Mouse (Mus musculus) lung, postnatal 10 days (tissue): ENCODE results near the gene Slitrk1.

ENCODE experiments used
- DNase-seq: peaks from one replicate; pipeline ENCODE4 v3.0.0; 2021

Slitrk1 gene

GRCm38 (mm10) chr14:108913714-108914263, at the start of gene Slitrk1:
Gene Slitrk1, minus strand, starts transcription at chr14:108914158.
- peak; percentile 48 for DNase-seq

DNA sequence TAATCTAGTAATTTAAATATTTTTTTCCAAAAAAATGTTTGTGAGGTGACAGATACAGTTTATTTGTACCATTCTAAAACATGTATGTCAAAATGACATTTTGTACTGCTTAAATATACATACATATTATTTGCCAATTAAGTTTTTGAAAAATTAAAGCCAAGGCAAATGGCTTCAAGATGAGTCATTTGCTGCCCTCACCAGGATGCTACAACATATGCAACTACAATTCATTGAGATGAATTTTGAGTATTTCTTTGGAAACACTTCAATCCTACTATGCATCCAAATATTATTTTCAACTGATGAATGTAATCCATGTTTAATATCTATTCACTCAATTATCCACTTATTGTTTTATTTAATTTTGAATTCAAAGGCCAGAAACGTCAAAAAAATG, 21.8 kb upstream of the Slitrk1 start:
- DNase-seq, result no peak

- no peak for DNase-seq
These were observed 378 bp upstream of the Slitrk1 start for GRCm38 (mm10) chr14:108914336-108914735.

GRCm38 (mm10) chr14:108912876-108913490, 975 bp downstream of the Slitrk1 start:
- no peak for DNase-seq

GRCm38 (mm10) chr14:108912021-108912875, 1.7 kb downstream of the Slitrk1 start:
- DNase-seq, result no peak

DNA sequence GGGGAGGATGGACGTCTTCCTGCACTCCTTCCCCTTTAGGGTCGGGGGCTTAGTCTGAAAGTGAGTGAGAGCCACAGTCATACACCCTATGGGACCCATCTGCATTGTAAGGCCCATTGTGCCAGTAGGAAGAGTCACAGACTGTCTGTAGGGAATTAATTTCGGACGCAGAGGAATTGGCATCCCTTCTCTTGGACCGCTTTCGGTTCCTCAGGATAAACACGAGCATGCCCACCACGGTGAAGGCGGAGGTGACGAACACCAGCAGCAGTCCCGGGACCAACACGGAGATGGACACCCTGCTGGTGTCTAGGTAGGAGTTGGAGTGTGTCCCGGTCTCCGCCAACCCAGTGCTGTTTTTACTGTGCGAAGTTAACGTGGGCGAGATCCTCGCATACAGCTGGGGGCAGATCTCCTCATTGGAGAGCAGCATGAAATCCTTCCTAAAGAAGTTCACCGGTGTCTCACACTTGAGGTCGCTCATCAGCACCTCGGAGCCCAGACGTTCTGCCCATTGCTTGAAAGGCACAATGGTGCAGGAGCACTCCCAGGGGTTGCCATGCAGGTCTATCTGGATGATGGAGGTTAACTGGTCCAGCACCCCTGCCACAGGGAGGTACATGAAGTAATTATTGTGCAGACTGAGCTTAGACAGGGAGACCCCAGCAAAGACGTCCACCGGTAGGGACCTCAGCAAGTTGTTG, 2.7 kb downstream of the Slitrk1 start:
- no peak for DNase-seq

DNA sequence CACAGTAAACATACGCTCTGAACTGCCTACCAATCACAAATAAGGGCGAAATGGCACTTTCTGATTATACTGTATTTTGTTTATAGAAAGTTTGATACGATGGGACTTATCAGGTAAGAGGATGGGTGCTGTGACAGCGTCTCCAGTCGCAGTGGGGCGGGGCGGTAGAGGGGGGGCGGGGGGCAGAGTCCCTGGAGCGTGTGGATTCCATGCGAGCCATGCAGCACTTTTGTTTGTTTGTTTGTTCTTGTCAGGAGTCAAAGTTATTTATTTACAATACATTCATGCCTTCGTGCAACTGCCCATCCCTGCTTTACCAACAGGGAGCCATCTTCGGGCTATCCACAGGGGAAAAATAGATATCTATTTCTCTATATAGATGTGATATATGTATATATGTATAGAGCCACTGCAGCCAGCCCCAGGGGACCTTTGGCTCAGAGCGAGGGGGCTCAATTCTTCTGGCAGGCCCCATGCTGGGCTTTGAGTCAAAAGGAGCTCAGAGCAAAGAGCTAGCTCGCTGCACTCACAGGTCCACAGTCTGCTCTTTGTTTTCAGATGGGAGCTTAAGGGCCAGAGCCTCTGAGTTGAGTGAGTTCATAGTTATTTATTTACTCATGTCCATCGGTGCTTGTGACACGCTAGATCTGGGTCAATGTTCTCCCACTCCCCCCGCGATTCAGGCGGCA, 3.4 kb downstream of the Slitrk1 start:
- DNase-seq, result no peak

DNA sequence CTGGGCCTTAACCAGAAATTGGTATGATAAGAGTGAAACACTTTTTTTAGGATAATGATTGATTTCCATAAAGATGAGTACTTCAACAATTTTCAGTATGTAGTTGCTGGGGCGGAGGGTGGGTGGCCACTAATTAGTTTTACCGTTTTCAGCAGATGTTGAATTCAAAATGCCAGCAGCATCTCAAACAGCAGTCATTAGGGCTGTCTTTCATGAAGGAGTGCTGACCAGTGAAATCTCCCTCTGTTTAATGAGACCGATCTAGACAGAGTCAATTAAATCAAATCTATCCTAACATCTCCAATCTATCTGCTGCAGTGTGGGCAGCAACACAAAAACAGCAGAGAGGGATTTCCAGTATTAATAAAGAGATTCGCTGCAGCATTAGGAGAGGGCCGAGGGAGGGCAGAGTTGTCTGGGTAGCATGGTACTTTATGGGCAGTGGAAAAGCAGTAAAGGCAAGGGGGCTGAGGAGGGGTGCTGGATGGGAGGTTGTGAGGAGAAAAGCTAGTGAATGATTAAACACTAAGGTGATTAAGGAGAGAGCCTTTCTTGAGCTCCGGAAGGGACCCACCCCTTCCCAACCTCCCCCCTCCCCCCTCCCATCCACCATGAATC, 4.5 kb downstream of the Slitrk1 start:
- no peak for DNase-seq

DNA sequence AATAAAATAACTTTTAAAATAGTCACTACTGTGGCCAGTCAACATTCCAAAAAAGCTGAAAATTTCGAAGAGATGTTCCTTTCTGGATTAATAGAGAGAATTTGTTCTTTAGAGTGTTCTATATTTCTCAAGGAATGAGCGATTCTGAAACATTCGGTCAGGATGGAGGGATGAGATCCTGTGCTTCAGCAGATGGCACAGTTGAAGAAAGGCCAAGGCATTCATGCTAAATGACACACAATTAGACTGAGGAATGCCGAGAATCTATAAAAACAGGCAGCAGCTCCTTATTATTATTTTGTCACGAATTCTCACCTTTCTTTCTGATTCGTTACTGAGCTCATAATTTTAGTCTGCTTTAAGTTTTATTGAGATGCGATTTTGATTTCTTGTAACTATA, 15.4 kb downstream of the Slitrk1 start:
- DNase-seq, result no peak

DNA sequence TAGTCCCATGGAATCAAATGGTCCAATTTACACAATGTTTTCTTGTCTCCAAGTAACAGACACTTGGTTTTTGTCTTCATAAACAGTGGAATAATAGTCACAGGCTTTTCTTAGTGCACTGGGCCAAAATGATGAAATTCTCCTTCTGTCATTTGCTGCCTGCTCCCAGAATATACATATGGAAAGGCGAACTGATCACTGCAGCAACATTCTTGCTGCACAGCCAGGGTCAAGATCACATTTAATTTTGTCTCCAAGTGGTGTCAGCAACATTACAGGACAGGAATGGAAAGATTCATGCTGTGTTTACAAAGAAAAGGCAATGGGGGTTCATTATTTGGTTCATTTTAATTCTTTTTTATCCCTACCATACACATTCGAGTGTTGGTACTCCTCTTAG, 18.5 kb downstream of the Slitrk1 start:
- DNase-seq, result no peak

DNA sequence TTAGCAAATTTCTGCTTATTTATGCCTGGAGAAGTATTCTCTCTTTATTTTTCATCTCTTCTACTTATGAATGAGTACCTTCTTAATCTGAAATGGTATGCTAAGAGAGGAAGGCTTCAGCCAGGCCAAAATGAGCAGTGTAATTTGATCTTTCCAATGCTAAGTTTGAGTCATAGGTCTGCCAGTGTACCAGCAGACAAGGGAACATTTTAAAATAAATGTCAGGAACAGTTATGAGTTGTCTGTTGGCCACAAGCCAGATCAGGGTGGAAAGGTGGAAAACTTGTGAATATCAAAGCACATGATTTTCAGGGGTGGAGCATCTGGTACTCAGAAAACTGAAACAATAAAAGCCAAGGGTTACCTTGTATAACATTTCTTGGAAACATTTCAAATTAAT, 46.1 kb downstream of the Slitrk1 start:
- DNase-seq, result no peak

DNA sequence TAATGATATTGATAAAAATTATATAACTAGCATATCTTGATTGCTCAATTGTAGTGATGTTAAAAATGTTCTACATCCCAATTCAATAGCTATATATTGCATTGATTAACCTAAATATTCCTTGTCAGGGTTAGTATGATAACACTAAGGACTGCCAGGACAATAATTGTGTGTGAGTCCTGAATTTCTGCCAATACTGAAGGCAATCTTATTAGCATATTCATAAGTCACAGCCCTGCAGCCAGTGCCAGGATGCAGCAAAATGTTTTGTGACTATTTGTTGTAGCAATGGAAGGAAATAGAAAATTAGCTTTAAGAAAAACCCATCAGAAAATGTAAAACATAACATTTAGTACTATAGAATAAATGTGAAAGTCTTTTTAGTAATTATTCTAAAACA, 49.3 kb downstream of the Slitrk1 start:
- no peak for DNase-seq

GRCm38 (mm10) chr14:108859310-108859709, 54.6 kb downstream of the Slitrk1 start:
- DNase-seq, result no peak
